Mouse (Mus musculus) liver, postnatal 0 days (tissue): ENCODE results near the gene Mef2a.

Experiments
- CTCF ChIP-seq: sonication (generic); IDR thresholded peaks from 2 replicates; pipeline ENCODE4 v1.5.1; 2016; ENCODE audit warnings: antibody characterized with exemption, low read depth
- EP300 ChIP-seq: IDR thresholded peaks from 2 replicates; pipeline ENCODE4 v1.6.1; 2016; ENCODE audit warnings: antibody characterized with exemption, low read depth, mild to moderate bottlenecking

DNA sequence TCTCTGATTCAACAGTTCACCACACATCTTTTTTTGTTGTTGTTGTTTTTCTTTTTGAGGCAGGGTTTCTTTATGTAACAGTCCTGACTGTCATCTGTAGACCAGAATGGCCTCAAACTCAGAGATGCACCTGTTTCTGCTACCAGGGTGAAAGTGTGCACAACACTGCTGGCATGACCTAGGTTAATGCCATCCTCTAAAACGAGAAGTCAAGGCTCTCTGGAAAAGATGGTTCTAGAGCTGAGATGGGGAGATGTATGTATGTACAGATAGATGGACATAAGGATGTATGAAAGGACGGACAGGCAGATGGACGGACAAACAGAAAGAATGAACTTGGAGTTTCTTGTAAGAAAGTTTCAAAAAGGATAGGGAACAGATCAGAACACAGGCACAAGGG, 12.1 kb downstream of the Mef2a start:
- TF ChIP-seq CTCF (no peak), EP300 (no peak)
